Mouse (Mus musculus) forebrain, embryonic 14.5 days (tissue): ENCODE data around the gene Cyp39a1. TPM values are rescaled to one million over a fixed set of nuclear protein-coding genes. Genes with fewer than 3 reads are reported as not detected.

Experiments
- ATAC-seq: fragments of 200-750 bp; cut with Nextera tagmentation; 2 replicates; pipeline ENCODE4 v1.8.0; 2017; ENCODE audit warnings: mild to moderate bottlenecking, moderate library complexity
- DNase-seq: peaks from one replicate; pipeline ENCODE4 v3.0.0-alpha.2; 2015; ENCODE audit warnings: low spot score
- H3K27ac ChIP-seq: fragments of 300-500 bp; sonication (generic); 2 replicates; pipeline ENCODE4 v1.5.1; 2014; ENCODE audit warnings: low read depth, mild to moderate bottlenecking, control low read depth, low read length, moderate library complexity
- H3K27me3 ChIP-seq: fragments of 300-500 bp; sonication (generic); replicated peaks from 2 replicates; pipeline ENCODE4 v1.6.1; 2014; ENCODE audit warnings: low read length, control low read depth, mixed read lengths; ENCODE audit not compliant: control insufficient read depth, insufficient read depth
- H3K36me3 ChIP-seq: fragments of 300-500 bp; sonication (generic); 2 replicates; pipeline ENCODE4 v1.6.1; 2014; ENCODE audit warnings: low read length, control low read depth; ENCODE audit not compliant: control insufficient read depth, insufficient read depth
- H3K4me1 ChIP-seq: fragments of 300-500 bp; sonication (generic); 2 replicates; pipeline ENCODE4 v1.6.1; 2014; ENCODE audit warnings: antibody characterized with exemption, low read length, control low read depth; ENCODE audit not compliant: control insufficient read depth, insufficient read depth
- H3K4me2 ChIP-seq: fragments of 300-500 bp; sonication (generic); 2 replicates; pipeline ENCODE4 v1.6.1; 2014; ENCODE audit warnings: mild to moderate bottlenecking, control low read depth, low read length
- H3K4me3 ChIP-seq: fragments of 300-500 bp; sonication (generic); 2 replicates; pipeline ENCODE4 v1.5.1; 2014; ENCODE audit warnings: low read depth, low read length, control low read depth
- H3K9ac ChIP-seq: fragments of 300-500 bp; sonication (generic); 2 replicates; pipeline ENCODE4 v1.6.1; 2014; ENCODE audit warnings: mild to moderate bottlenecking, low read length, control low read depth, moderate library complexity
- H3K9me3 ChIP-seq: fragments of 300-500 bp; sonication (generic); replicated peaks from 2 replicates; pipeline ENCODE4 v1.6.1; 2016; ENCODE audit warnings: low read length, control low read depth, mixed read lengths; ENCODE audit not compliant: control insufficient read depth
- WGBS: fragments of 180-500 bp; shearing (Covaris S2); extraction: QIAGEN DNeasy Blood & Tissue Kit; methylation state at CpG from one replicate; pipeline ENCODE4 v1.1.7; 2014; 5-methylcytosine and 5-hydroxymethylcytosine counted together
- polyA plus RNA-seq: library from polyadenylated mRNA; unstranded; fragments of >200 nt; fragmentation: Nextera tagmentation; extraction: Ambion mirVana; gene quantifications from 2 replicates; pipeline ENCODE4 v1.2.1, GENCODE M21; 2014

The Cyp39a1 gene
- polyA plus RNA-seq, 1 experiment from 2014 or later: 16.5 TPM

DNA sequence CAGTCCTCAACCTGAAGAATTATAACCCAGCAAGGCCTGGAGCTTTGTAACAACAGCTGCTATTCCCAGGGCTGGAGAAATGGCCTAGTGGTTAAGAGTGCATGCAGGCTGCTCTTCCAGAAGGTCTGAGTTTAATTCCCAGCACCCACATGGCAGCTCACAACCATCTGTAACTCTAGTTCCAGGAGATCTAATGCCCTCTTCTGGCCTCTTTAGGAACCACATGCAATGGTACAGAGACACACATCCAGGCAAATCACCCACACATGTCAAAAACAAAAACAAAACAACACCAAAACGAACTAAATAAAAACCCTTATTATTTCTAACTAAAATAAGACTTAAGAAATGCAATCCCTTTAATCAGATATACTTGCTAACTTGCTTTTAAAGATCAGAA lies 26.4 kb upstream of the Cyp39a1 start:
- 93% methylated on average over 1 of the region's 1 CpGs for WGBS
- Histone ChIP-seq H3K4me1 (no peaks in the 10 kb centered on the region), H3K27me3 (no peaks in the 10 kb centered on the region), H3K4me3 (no peak overlapping the region), H3K27ac (no peak overlapping the region), H3K36me3 (peaks cover 38% of the 10 kb centered on the region), H3K4me2 (no peak overlapping the region), H3K9ac (no peak overlapping the region), H3K9me3 (no peaks in the 10 kb centered on the region)
- DNase-seq (no peak), ATAC-seq (no peak)

DNA sequence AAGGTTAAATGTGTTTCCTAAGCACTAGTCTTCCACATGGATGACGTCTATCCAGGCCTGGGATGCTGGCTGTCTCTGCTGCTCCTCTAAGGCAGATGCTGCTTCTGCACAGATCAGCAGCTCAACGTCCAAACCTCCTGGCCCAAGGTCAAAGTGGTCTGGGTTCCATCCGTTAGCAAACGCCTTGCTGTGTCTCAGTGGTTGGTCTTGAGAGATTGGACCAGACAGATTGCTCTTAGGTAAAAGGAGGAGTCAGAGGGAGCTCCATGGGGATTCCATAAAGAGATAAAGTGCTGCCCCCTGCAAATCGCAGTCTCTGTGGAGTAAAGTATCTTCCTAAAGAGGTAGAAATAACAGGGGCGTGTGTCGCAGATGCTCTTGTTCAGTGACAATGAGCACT lies 24.0 kb upstream of the Cyp39a1 start:
- ATAC-seq (no peak), DNase-seq (no peak)
- Histone ChIP-seq H3K4me2 (no peak overlapping the region), H3K27ac (no peak overlapping the region), H3K27me3 (no peaks in the 10 kb centered on the region), H3K9ac (no peak overlapping the region), H3K4me3 (no peak overlapping the region), H3K4me1 (no peaks in the 10 kb centered on the region), H3K9me3 (no peaks in the 10 kb centered on the region), H3K36me3 (peaks cover 54% of the 10 kb centered on the region)
- WGBS: 84% methylated on average over 7 of the region's 7 CpGs

DNA sequence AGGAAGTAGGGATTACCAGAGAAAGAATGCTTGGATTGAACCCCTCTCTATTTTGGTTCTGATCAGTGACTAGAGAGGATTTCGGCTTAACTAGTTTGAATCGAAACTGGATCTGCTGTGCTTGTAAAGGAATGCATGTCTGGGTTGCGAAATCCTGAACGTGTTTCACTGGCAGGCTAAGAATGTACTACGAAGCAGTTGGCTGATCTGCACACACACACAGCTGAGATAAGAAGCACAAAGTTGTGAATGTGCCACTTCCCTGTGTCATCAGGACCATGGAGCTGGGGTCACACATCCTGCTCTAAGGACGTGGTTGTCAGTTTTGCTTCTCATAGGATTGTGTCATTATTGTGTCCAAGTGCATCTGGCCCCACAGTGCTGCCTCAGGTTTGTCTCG lies 22.9 kb upstream of the Cyp39a1 start:
- no peaks in the 10 kb centered on the region for H3K4me1 ChIP-seq
- no peak for DNase-seq
- peaks cover 63% of the 10 kb centered on the region for H3K36me3 ChIP-seq
- no peak for ATAC-seq
- no peaks in the 10 kb centered on the region for H3K27me3 ChIP-seq
- no peaks in the 10 kb centered on the region for H3K9me3 ChIP-seq
- H3K4me2 ChIP-seq: no peak overlapping the region
- H3K27ac ChIP-seq: no peak overlapping the region
- H3K4me3 ChIP-seq: no peak overlapping the region
- no peak overlapping the region for H3K9ac ChIP-seq
- 86% methylated on average over 7 of the region's 7 CpGs for WGBS

DNA sequence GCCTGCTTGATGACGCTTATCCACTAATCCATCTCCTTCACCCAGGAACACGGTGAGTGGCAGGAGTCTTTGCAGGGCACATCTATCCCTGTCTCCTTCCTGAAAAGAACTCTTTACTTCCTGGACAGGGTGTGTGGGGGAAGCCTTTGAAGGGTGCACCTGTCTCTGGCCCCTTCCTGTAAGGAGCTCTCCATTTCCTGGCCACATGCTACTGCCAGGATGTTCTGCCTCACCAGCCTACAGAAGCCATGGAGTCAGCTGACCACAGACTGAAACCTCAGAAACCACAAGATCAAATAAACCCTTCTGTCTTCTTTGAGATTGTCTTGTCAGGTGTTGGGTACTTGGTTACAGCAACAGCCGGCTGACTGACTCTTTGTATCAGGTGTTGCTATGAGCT lies 22.1 kb upstream of the Cyp39a1 start:
- Histone ChIP-seq H3K4me3 (no peak overlapping the region), H3K9ac (no peak overlapping the region), H3K36me3 (peaks cover 70% of the 10 kb centered on the region), H3K27ac (no peak overlapping the region), H3K9me3 (no peaks in the 10 kb centered on the region), H3K4me2 (no peak overlapping the region), H3K4me1 (no peaks in the 10 kb centered on the region), H3K27me3 (no peaks in the 10 kb centered on the region)
- no peak for ATAC-seq
- DNase-seq: no peak
- 99% methylated on average over 3 of the region's 3 CpGs for WGBS

DNA sequence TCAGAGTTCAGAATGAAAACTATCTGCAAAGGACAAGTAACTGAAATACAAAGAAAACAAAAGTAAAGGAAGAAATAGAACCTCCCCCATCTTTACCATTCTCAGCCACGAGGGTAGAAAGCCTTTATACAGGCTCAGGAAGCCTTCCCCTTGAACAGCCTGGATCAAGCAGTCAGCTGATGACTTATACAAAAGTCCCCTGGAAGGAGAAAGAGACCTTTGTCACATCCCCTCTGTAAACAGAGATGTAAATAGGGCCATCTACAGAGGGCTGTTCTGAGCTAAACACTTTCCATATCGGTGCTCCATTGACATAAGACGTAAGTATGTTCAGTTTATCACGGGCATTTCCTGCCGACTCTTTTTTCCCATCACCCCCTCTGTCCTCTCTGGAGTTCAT lies 20.3 kb upstream of the Cyp39a1 start:
- no peak overlapping the region for H3K4me2 ChIP-seq
- no peak overlapping the region for H3K27ac ChIP-seq
- no peaks in the 10 kb centered on the region for H3K9me3 ChIP-seq
- peaks cover 81% of the 10 kb centered on the region for H3K36me3 ChIP-seq
- ATAC-seq (no peak), DNase-seq (no peak)
- H3K4me1 ChIP-seq: no peaks in the 10 kb centered on the region
- H3K27me3 ChIP-seq: no peaks in the 10 kb centered on the region
- H3K4me3 ChIP-seq: no peak overlapping the region
- no peak overlapping the region for H3K9ac ChIP-seq
- WGBS: 47% methylated on average over 5 of the region's 5 CpGs

DNA sequence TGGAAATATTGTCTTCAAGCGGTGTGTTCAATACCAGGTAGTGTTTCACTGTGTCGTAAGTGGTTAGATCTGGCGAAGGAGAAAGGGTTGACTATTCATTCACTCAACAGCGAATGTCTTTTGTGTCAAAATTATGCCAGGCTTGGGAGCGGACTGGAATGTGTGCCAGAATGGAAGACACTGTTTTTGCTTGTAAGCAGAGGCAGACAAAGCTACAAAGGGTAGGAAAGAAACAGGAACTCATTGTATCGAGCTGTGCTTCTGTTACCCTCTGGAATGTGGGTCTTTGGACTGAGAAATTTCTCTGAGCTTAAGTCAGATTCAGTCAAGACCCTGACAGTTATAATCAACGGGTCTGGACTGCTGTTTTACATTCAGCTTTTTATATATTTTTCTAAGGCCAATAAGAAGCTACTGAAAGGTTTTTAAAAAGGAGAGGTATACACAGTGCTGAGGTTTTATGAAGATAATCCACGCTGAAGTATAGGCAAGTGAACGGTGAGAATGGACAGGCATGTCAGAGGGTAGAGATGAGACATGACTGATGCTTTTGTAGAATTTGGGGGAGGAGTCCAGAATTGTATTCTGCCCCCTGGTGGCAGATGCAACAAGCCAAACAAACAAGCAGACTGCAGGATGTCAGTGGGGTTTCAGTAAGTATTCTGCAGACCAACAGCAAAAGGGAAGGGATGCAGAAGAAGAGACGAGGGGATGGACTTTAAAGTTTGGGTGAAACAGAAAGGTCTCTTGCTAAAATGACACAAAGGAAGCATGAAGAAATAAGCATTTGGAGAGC lies 17.4 kb upstream of the Cyp39a1 start:
- no peaks in the 10 kb centered on the region for H3K27me3 ChIP-seq
- no peak overlapping the region for H3K4me2 ChIP-seq
- peak; percentile 27; the same call in 1 of the 2 replicates for ATAC-seq
- no peak overlapping the region for H3K4me3 ChIP-seq
- WGBS: 78% methylated on average over 10 of the region's 10 CpGs
- no peak overlapping the region for H3K27ac ChIP-seq
- no peaks in the 10 kb centered on the region for H3K9me3 ChIP-seq
- peaks cover 86% of the 10 kb centered on the region for H3K36me3 ChIP-seq
- H3K9ac ChIP-seq: no peak overlapping the region
- DNase-seq: peak; percentile 31
- H3K4me1 ChIP-seq: no peaks in the 10 kb centered on the region

DNA sequence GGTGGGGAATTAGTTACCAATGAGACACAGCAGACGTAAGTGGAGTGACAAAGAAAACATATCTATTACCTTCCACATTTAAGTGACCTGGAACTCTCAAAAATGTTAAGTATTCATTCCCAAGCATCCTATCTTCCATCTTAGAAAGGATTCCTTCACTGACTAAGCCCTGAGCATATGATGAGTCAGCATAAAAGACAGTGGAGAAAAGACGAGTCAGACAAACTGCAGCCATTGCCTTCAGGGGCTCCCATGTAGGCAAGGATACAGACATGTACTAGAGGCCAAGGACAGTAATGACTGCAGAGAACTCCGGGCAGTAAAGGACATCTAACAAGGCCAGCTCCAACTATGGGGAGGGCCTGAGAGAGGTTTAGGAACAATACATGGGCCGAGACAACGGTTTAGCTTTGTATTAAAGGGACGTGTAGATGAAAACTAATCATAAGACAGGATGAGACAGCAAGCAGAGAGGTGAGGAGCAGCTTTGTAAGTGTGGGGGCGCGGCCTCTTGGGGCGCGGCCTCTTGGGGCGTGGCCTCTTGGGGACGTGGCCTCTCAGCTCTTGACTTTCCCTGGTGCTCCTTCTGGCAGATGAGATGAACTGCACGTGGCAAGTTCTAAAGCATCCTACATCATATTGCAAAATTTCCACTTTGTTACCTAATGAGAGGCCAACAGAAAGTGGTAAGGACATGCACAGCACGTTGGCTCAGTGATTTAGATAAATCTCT lies 15.7 kb upstream of the Cyp39a1 start:
- DNase-seq (no peak), ATAC-seq (no peak)
- WGBS: 75% methylated on average over 14 of the region's 14 CpGs
- Histone ChIP-seq H3K9me3 (no peaks in the 10 kb centered on the region), H3K27ac (no peak overlapping the region), H3K36me3 (peaks cover 74% of the 10 kb centered on the region), H3K27me3 (no peaks in the 10 kb centered on the region), H3K9ac (no peak overlapping the region), H3K4me1 (no peaks in the 10 kb centered on the region), H3K4me2 (no peak overlapping the region), H3K4me3 (no peak overlapping the region)

DNA sequence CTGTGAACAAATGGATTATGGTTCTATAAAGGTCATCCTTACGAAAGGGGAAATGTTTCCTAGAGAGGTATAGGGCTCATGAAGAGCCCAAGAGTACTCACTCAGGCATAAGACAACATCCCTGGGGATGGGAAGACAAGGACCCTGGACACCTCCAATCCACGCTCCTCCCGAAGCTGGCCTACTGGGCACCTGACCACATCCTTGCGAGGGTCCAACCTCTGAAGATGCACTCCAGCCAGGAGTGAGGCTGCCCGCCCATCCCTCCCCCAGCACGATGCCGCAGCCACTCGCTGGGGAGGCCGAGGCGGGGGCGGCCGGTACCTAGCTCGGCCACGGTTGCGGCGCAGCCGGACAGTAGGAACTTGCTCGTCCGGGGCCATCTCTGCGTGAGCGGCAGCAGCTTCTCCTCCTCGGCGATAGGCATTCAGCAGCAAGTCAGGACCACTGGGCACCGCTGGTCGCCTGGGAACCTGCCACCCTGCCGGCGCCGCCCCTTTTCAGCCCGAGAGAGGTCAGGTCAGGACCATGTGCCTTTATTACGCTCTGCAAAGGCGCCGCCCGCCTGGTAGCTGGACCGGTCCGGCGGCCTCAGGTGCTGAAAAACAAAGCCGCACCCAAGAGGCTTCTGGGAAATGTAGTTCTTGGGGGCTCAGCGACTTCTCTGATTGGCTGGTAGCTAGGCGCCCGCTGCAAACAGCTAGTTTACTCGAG lies 492 bp upstream of the Cyp39a1 start, which contains the start of gene Slc25a27:
Slc25a27 (minus strand) TSS at position 639 of the 714 bp plus-strand sequence.
- under 1% methylated on average over 36 of the region's 41 CpGs for WGBS
- H3K27ac ChIP-seq: peak within 1 kb of the TSS; percentile 66
- no peaks in the 10 kb centered on the region for H3K9me3 ChIP-seq
- peaks cover 15% of the 10 kb centered on the region for H3K36me3 ChIP-seq
- peaks cover 14% of the 10 kb centered on the region for H3K4me1 ChIP-seq
- peak; percentile 98 for ATAC-seq
- no peaks in the 10 kb centered on the region for H3K27me3 ChIP-seq
- peak within 1 kb of the TSS; percentile 95 for H3K9ac ChIP-seq
- peak within 1 kb of the TSS; percentile 77 for H3K4me2 ChIP-seq
- H3K4me3 ChIP-seq: peak within 1 kb of the TSS; percentile 94
- peak; percentile 98 for DNase-seq
